Mouse (Mus musculus) E14TG2a.4 (cell line): ENCODE measurements around the gene Gm15319.
"Not testable (repeated sequence)": the region's sequence is repeated elsewhere in the genome, so short reads cannot be mapped to it uniquely, and the experiment has no call there.

Experiments used
- H3K27me3 ChIP-seq: 2 replicates; pipeline ENCODE4 v1.6.1; 2014; ENCODE audit warnings: low read length, control low read depth; ENCODE audit not compliant: insufficient read depth
- H3K36me3 ChIP-seq: 2 replicates; pipeline ENCODE4 v1.6.1; 2014; ENCODE audit warnings: low read length, control low read depth; ENCODE audit not compliant: insufficient read depth
- H3K4me1 ChIP-seq: replicated peaks from 2 replicates; pipeline ENCODE4 v1.6.1; 2014; ENCODE audit warnings: low read depth, low read length, control low read depth
- H3K4me3 ChIP-seq: replicated peaks from 2 replicates; pipeline ENCODE4 v1.5.1; 2014; ENCODE audit warnings: mild to moderate bottlenecking, low read length
- H3K9me3 ChIP-seq: 2 replicates; pipeline ENCODE4 v1.6.1; 2014; ENCODE audit warnings: low read length, control low read depth
- CTCF ChIP-seq: conservative IDR thresholded peaks from 2 replicates; pipeline ENCODE4 v1.5.1; 2014; ENCODE audit warnings: low read length

The Gm15319 gene

GRCm38 (mm10) chr8:20363110-20363509, at the start of gene Gm15319:
TSS of gene Gm15319 (minus strand) at chr8:20363210.
- H3K36me3 ChIP-seq, H3K9me3 ChIP-seq, H3K27me3 ChIP-seq: not testable (repeated sequence)

GRCm38 (mm10) chr8:20410355-20410754, 47.3 kb upstream of the Gm15319 start:
- not testable (repeated sequence) for H3K4me3 ChIP-seq, H3K9me3 ChIP-seq, H3K27me3 ChIP-seq, H3K36me3 ChIP-seq, H3K4me1 ChIP-seq

More at GRCm38 (mm10) chr8:20363110-20363509, at the start of gene Gm15319:
- H3K4me3 ChIP-seq, H3K4me1 ChIP-seq: not testable (repeated sequence)

- not testable (repeated sequence) for H3K4me3 ChIP-seq, H3K9me3 ChIP-seq, H3K4me1 ChIP-seq, H3K36me3 ChIP-seq, H3K27me3 ChIP-seq
Observed at GRCm38 (mm10) chr8:20408441-20409030, 45.5 kb upstream of the Gm15319 start.

- not testable (repeated sequence) for H3K4me1 ChIP-seq, H3K4me3 ChIP-seq, H3K36me3 ChIP-seq, H3K9me3 ChIP-seq, H3K27me3 ChIP-seq
- TF ChIP-seq CTCF: peak; percentile 29; the same call in 1 of the 2 replicates
Observed at GRCm38 (mm10) chr8:20389363-20389739, 26.3 kb upstream of the Gm15319 start.

- H3K36me3 ChIP-seq, H3K4me3 ChIP-seq, H3K4me1 ChIP-seq, H3K9me3 ChIP-seq, H3K27me3 ChIP-seq: not testable (repeated sequence)
Observed at GRCm38 (mm10) chr8:20388706-20389362, 25.8 kb upstream of the Gm15319 start.

GRCm38 (mm10) chr8:20387121-20387794, 24.2 kb upstream of the Gm15319 start:
- not testable (repeated sequence) for H3K9me3 ChIP-seq, H3K36me3 ChIP-seq, H3K27me3 ChIP-seq

GRCm38 (mm10) chr8:20384990-20385389, 22.0 kb upstream of the Gm15319 start:
- H3K4me3 ChIP-seq, H3K27me3 ChIP-seq, H3K9me3 ChIP-seq, H3K4me1 ChIP-seq, H3K36me3 ChIP-seq: not testable (repeated sequence)

More at GRCm38 (mm10) chr8:20387121-20387794, 24.2 kb upstream of the Gm15319 start:
- not testable (repeated sequence) for H3K4me3 ChIP-seq, H3K4me1 ChIP-seq

GRCm38 (mm10) chr8:20384131-20384530, 21.1 kb upstream of the Gm15319 start:
- H3K27me3 ChIP-seq, H3K4me3 ChIP-seq, H3K9me3 ChIP-seq, H3K36me3 ChIP-seq, H3K4me1 ChIP-seq: not testable (repeated sequence)

GRCm38 (mm10) chr8:20382146-20382545, 19.1 kb upstream of the Gm15319 start:
- H3K36me3 ChIP-seq, H3K4me3 ChIP-seq, H3K4me1 ChIP-seq, H3K27me3 ChIP-seq, H3K9me3 ChIP-seq: not testable (repeated sequence)

GRCm38 (mm10) chr8:20381637-20382036, 18.6 kb upstream of the Gm15319 start:
- not testable (repeated sequence) for H3K4me3 ChIP-seq, H3K36me3 ChIP-seq, H3K9me3 ChIP-seq, H3K4me1 ChIP-seq, H3K27me3 ChIP-seq

GRCm38 (mm10) chr8:20381239-20381620, 18.2 kb upstream of the Gm15319 start:
- H3K4me1 ChIP-seq, H3K4me3 ChIP-seq, H3K9me3 ChIP-seq, H3K36me3 ChIP-seq, H3K27me3 ChIP-seq: not testable (repeated sequence)

GRCm38 (mm10) chr8:20380590-20381238, 17.7 kb upstream of the Gm15319 start:
- not testable (repeated sequence) for H3K4me3 ChIP-seq, H3K4me1 ChIP-seq, H3K27me3 ChIP-seq, H3K9me3 ChIP-seq, H3K36me3 ChIP-seq

GRCm38 (mm10) chr8:20379650-20380436, 16.8 kb upstream of the Gm15319 start:
- not testable (repeated sequence) for H3K4me1 ChIP-seq, H3K27me3 ChIP-seq, H3K4me3 ChIP-seq, H3K9me3 ChIP-seq, H3K36me3 ChIP-seq
